Mouse (Mus musculus): Measurements from ENCODE around the gene Birc2. TPM values are rescaled to one million over a fixed set of nuclear protein-coding genes. Genes with fewer than 3 reads are reported as not detected.
A peak's percentile ranks its signal among the peaks of the same experiment; 100 is the strongest.

Birc2 gene
- polyA plus RNA-seq, 1 experiment from 2014 or later: 13.8 TPM

DNA sequence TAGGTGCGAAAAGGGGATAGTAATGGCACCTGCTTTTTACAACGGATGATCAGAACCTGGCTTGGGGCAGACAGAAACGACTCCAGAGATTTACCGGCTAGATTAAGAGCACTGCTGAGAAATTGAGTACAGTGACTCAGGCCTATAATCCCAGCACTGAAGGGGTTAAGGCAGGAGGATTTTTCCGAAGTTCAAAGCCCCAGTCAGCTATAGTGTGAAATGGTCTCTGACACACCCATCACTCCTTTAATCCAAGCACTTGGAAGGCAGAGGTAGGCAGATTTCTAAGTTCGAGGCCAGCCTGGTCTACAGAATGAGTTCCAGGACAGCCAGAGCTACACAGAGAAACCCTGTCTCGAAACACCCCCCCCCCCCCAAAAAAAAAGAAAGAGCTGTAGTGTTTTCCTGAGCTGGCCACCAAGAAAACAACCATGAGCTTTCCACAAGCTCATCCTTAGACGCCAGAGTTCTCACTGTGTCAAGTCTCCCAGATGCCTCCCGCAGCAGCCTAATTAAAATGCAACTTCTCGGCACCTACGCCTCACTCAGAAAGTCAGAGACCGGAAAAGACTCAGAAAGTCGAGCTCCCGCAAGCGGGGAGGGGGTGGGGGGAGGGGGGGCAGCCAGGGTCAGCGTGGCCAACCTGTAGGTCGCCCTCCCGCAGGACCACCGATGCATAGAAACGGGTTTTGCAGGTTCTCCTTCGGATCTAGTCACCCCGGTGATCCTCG, 35.3 kb upstream of the Birc2 start:
- no peaks in the 10 kb centered on the region for H3K9me3 ChIP-seq (ENCODE audit: low read length)
- peak overlapping the region; percentile 60 for H3K4me3 ChIP-seq (ENCODE audit: low read depth, low read length)
- TF ChIP-seq CTCF (IDR thresholded peaks at IDR 0.05; ENCODE audit: low read depth) (no peak), EP300 (IDR thresholded peaks at IDR 0.05; ENCODE audit: low read depth) (no peak)
- ATAC-seq: peak; percentile 32; the same call in 1 of the 2 replicates
- no peaks in the 10 kb centered on the region for H3K27me3 ChIP-seq (ENCODE audit: insufficient read depth, low read length)
- peak overlapping the region; percentile 74 for H3K4me2 ChIP-seq (ENCODE audit: low read depth, low read length)
- H3K36me3 ChIP-seq (replicated peaks; ENCODE audit: insufficient read depth, low read length): peaks cover 5% of the 10 kb centered on the region
- 14% methylated on average over 23 of the region's 23 CpGs for WGBS (ENCODE audit: insufficient replicate concordance)
- H3K9ac ChIP-seq (replicated peaks): peak overlapping the region; percentile 73
- peaks cover 17% of the 10 kb centered on the region for H3K4me1 ChIP-seq (ENCODE audit: insufficient read depth)
- DNase-seq: no peak
- peak overlapping the region; percentile 85 for H3K27ac ChIP-seq (ENCODE audit: low read depth)

- ATAC-seq: no peak
- Histone ChIP-seq H3K36me3 (replicated peaks; ENCODE audit: insufficient read depth, low read length) (peaks cover 10% of the 10 kb centered on the region), H3K4me3 (ENCODE audit: low read depth, low read length) (peak overlapping the region; percentile 60), H3K27me3 (ENCODE audit: insufficient read depth, low read length) (no peaks in the 10 kb centered on the region), H3K9ac (replicated peaks) (peak overlapping the region; percentile 73), H3K4me2 (ENCODE audit: low read depth, low read length) (peak overlapping the region; percentile 74), H3K9me3 (ENCODE audit: low read length) (no peaks in the 10 kb centered on the region), H3K27ac (ENCODE audit: low read depth) (peak overlapping the region; percentile 85), H3K4me1 (ENCODE audit: insufficient read depth) (peaks cover 17% of the 10 kb centered on the region)
- TF ChIP-seq EP300 (IDR thresholded peaks at IDR 0.05; ENCODE audit: low read depth): no peak
- TF ChIP-seq CTCF (IDR thresholded peaks at IDR 0.05; ENCODE audit: low read depth): no peak
- 42% methylated on average over 4 of the region's 4 CpGs for WGBS (ENCODE audit: insufficient replicate concordance)
- DNase-seq: no peak
Observed at GRCm38 (mm10) chr9:7871316-7872043, 34.6 kb upstream of the Birc2 start.

GRCm38 (mm10) chr9:7870556-7871315, 33.9 kb upstream of the Birc2 start:
- ATAC-seq (no peak), DNase-seq (no peak)
- peak overlapping the region; percentile 73; the same call in 1 of the 2 replicates for H3K9ac ChIP-seq (replicated peaks)
- TF ChIP-seq CTCF (IDR thresholded peaks at IDR 0.05; ENCODE audit: low read depth) (no peak), EP300 (IDR thresholded peaks at IDR 0.05; ENCODE audit: low read depth) (no peak)
- H3K27ac ChIP-seq (ENCODE audit: low read depth): peak overlapping the region; percentile 85
- H3K4me3 ChIP-seq (ENCODE audit: low read depth, low read length): 0 out of 2 replicates have a peak overlapping the region, but pooled peaks have one; percentile 60
- no peaks in the 10 kb centered on the region for H3K27me3 ChIP-seq (ENCODE audit: insufficient read depth, low read length)
- 72% methylated on average over 10 of the region's 10 CpGs for WGBS (ENCODE audit: insufficient replicate concordance)
- peaks cover 14% of the 10 kb centered on the region for H3K36me3 ChIP-seq (replicated peaks; ENCODE audit: insufficient read depth, low read length)
- H3K9me3 ChIP-seq (ENCODE audit: low read length): no peaks in the 10 kb centered on the region
- H3K4me2 ChIP-seq (ENCODE audit: low read depth, low read length): peak overlapping the region; percentile 74
- peaks cover 17% of the 10 kb centered on the region for H3K4me1 ChIP-seq (ENCODE audit: insufficient read depth)

DNA sequence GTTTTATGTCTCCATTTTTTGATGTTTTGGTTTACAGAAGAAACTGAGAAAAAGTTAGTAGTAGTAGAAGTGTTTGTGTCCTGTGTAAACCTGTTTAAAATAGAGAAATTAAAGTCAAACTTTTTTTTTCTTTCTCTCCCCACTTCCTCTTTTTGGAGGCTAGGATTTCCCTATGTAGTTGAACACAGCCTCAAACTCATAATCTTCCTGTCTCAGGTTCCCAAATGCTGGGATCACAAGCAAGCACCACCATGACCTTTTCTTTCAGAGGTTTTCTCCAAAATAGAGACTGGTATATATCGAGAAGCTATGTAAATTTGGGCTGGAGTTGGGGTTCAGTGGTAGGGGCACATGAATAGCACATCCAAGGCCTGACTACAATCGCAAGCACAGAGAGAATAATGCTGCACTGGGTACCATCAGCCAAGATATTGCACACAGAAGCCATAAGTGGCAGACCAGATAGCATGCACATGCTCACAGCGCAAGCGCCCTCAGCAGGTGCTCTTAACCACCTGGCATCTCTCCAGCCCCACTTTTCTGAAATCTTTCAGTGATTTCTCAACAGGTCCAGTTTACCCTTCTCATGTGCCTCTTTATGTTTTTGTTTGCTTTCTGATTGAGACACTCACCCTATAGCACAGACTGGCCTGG, 32.1 kb upstream of the Birc2 start:
- H3K4me3 ChIP-seq (ENCODE audit: low read depth, low read length): no peak overlapping the region
- ATAC-seq: peak; percentile 59
- H3K27ac ChIP-seq (ENCODE audit: low read depth): peak overlapping the region; percentile 76
- peak overlapping the region; percentile 6; the same call in 1 of the 2 replicates for H3K4me2 ChIP-seq (ENCODE audit: low read depth, low read length)
- H3K9ac ChIP-seq (replicated peaks): no peak overlapping the region
- H3K27me3 ChIP-seq (ENCODE audit: insufficient read depth, low read length): no peaks in the 10 kb centered on the region
- peaks cover 17% of the 10 kb centered on the region for H3K4me1 ChIP-seq (ENCODE audit: insufficient read depth)
- DNase-seq: peak; percentile 53
- no peaks in the 10 kb centered on the region for H3K9me3 ChIP-seq (ENCODE audit: low read length)
- H3K36me3 ChIP-seq (replicated peaks; ENCODE audit: insufficient read depth, low read length): peaks cover 19% of the 10 kb centered on the region
- TF ChIP-seq CTCF (IDR thresholded peaks at IDR 0.05; ENCODE audit: low read depth) (no peak), EP300 (IDR thresholded peaks at IDR 0.05; ENCODE audit: low read depth) (peak; percentile 42; the same call in 1 of the 2 replicates)
- WGBS (ENCODE audit: insufficient replicate concordance): 43% methylated on average over 4 of the region's 4 CpGs

GRCm38 (mm10) chr9:7867981-7868380, 31.1 kb upstream of the Birc2 start:
- Histone ChIP-seq H3K27ac (ENCODE audit: low read depth) (peak overlapping the region; percentile 76), H3K27me3 (ENCODE audit: insufficient read depth, low read length) (no peaks in the 10 kb centered on the region), H3K9me3 (ENCODE audit: low read length) (no peaks in the 10 kb centered on the region), H3K4me2 (ENCODE audit: low read depth, low read length) (no peak overlapping the region), H3K36me3 (replicated peaks; ENCODE audit: insufficient read depth, low read length) (peaks cover 19% of the 10 kb centered on the region), H3K9ac (replicated peaks) (no peak overlapping the region), H3K4me3 (ENCODE audit: low read depth, low read length) (no peak overlapping the region), H3K4me1 (ENCODE audit: insufficient read depth) (peaks cover 17% of the 10 kb centered on the region)
- ATAC-seq (no peak), DNase-seq (no peak)
- TF ChIP-seq CTCF (IDR thresholded peaks at IDR 0.05; ENCODE audit: low read depth) (no peak), EP300 (IDR thresholded peaks at IDR 0.05; ENCODE audit: low read depth) (peak; percentile 58)
- 83% methylated on average over 3 of the region's 3 CpGs for WGBS (ENCODE audit: insufficient replicate concordance)

Measured in liver, postnatal 0 days (tissue).